Mouse (Mus musculus): Measurements from ENCODE around the gene Zer1.

DNA sequence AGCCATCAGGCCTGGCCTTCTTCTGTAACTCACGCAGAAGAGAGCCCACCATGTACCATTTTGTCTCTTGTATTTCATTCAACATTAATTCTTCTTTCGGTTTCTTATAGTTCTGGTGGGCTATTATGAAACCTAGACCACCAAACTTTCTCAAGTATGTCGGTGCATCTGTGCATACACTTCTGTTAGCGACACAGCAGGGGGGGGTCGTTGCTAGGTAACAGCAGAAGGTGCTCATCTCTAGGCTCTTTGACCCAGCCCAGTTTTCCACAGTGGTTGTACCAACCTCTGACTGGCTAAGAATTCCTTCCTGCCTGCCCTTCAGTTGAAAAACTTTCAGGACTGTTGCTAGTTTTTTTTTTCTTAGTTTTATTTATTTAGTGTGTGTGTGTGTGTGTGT lies 66.0 kb downstream of the Zer1 start:
- TF ChIP-seq MAFK (IDR thresholded peaks at IDR 0.05; ENCODE audit: insufficient replicate concordance, low read length) (no peak), EP300 (IDR thresholded peaks at IDR 0.05; ENCODE audit: low read length) (no peak), CTCF (conservative IDR thresholded peaks at IDR 0.05 in 1 of 2, IDR thresholded peaks at IDR 0.05 in 1 of 2; ENCODE audit: low read depth in 2 of 2, low read length in 2 of 2) (no peak), POLR2AphosphoS2 (IDR thresholded peaks at IDR 0.05; ENCODE audit: low read depth, low read length) (no peak), MAZ (IDR thresholded peaks at IDR 0.05; ENCODE audit: low read depth, low read length) (no peak)

All from CH12.LX (cell line).